ENCODE assay signal across 10 mouse cellular contexts in genomic region chr8:72655522-72655912, GRCm38 (mm10). TPM values are rescaled to one million over a fixed set of nuclear protein-coding genes. Genes with fewer than 3 reads are reported as not detected.
DNase-seq lines count a peak whose midpoint lies in the region; ATAC-seq and TF ChIP-seq lines count a peak whose summit lies in the region.
"Had no signal": no experiment of that assay in that cellular context is flagged by ENCODE, and none has a peak within 500 bp of the region (broad histone marks: within the 10 kb centered on the region; RNA-seq: fewer than 3 reads in every experiment).

No protein-coding gene starts in this region.

- H3K36me3 ChIP-seq in ES-E14 (ENCODE audit: control insufficient read depth, insufficient read depth, low read length, poor library complexity, severe bottlenecking): no peaks in the 10 kb centered on the region
- no peaks in the 10 kb centered on the region for H3K36me3 ChIP-seq in embryonic facial prominence, embryonic 12.5 days
- H3K36me3 ChIP-seq in hindbrain, embryonic 16.5 days (ENCODE audit: control insufficient read depth, insufficient read depth, low read length): no peaks in the 10 kb centered on the region
- H3K36me3 ChIP-seq in intestine, postnatal 0 days (ENCODE audit: control insufficient read depth, insufficient read depth): no peaks in the 10 kb centered on the region

- no peak overlapping the region for H3K4me2 ChIP-seq in embryonic facial prominence, embryonic 12.5 days (replicated peaks)
- no peak overlapping the region for H3K4me2 ChIP-seq in hindbrain, embryonic 16.5 days (ENCODE audit: low read length)
- no peak overlapping the region for H3K4me2 ChIP-seq in intestine, postnatal 0 days (replicated peaks; ENCODE audit: low read depth)

- no peaks in the 10 kb centered on the region for H3K27me3 ChIP-seq in embryonic facial prominence, embryonic 12.5 days
- H3K27me3 ChIP-seq in hindbrain, embryonic 16.5 days (replicated peaks; ENCODE audit: control insufficient read depth, insufficient read depth, low read length): no peaks in the 10 kb centered on the region
- no peaks in the 10 kb centered on the region for H3K27me3 ChIP-seq in intestine, postnatal 0 days (replicated peaks; ENCODE audit: control insufficient read depth, insufficient read depth, low read length)

- H3K9ac ChIP-seq in ES-E14 (ENCODE audit: insufficient read depth, low read depth, low read length, poor library complexity, severe bottlenecking): peak overlapping the region; percentile 56; the same call in 1 of the 2 replicates
- H3K9ac ChIP-seq in embryonic facial prominence, embryonic 12.5 days: no peak overlapping the region
- no peak overlapping the region for H3K9ac ChIP-seq in hindbrain, embryonic 16.5 days (ENCODE audit: low read depth, low read length)
- H3K9ac ChIP-seq in intestine, postnatal 0 days (ENCODE audit: low read depth, low read length): no peak overlapping the region

- H3K4me3 ChIP-seq in ES-E14 (ENCODE audit: insufficient read depth in 1 of 2, low read depth in 1 of 2, low read length in 2 of 2, poor library complexity in 1 of 2, severe bottlenecking in 1 of 2): no peak overlapping the region
- H3K4me3 ChIP-seq in embryonic facial prominence, embryonic 12.5 days: no peak overlapping the region
- H3K4me3 ChIP-seq in hindbrain, embryonic 16.5 days (ENCODE audit: low read length): no peak overlapping the region
- H3K4me3 ChIP-seq in intestine, postnatal 0 days (ENCODE audit: low read depth, low read length): no peak overlapping the region
- H3K4me3 ChIP-seq: erythroblast, embryonic 14.5 days had no signal

- no peak for DNase-seq in ES-E14 (ENCODE audit: low read depth, low spot score)
- peak; percentile 18 for DNase-seq in neural tube, embryonic 10.5 days (ENCODE audit: extremely low spot score, low spot score)
- no peak for DNase-seq in embryo, embryonic 10 days (ENCODE audit: low spot score)
- no peak for DNase-seq in frontal cortex, postnatal 14 days (ENCODE audit: low spot score in 2 of 2)

- H3K4me1 ChIP-seq in ES-E14 (ENCODE audit: control insufficient read depth in 2 of 2, insufficient read depth in 2 of 2, low read length in 2 of 2, poor library complexity in 1 of 2): peaks cover 0 to 9% of the 10 kb centered on the region in 2 experiments; a peak in 2 of 4 replicates
- H3K4me1 ChIP-seq in embryonic facial prominence, embryonic 12.5 days: peaks cover 11% of the 10 kb centered on the region; the same call in 1 of the 2 replicates
- H3K4me1 ChIP-seq in hindbrain, embryonic 16.5 days (ENCODE audit: control insufficient read depth, insufficient read depth, low read depth, low read length): peaks cover 6% of the 10 kb centered on the region; the same call in 1 of the 2 replicates
- H3K4me1 ChIP-seq in intestine, postnatal 0 days (replicated peaks; ENCODE audit: control insufficient read depth, insufficient read depth, low read length): no peaks in the 10 kb centered on the region

- no peak for TF ChIP-seq CTCF in intestine, postnatal 0 days (IDR thresholded peaks at IDR 0.05; ENCODE audit: low read depth)

- ATAC-seq in embryonic facial prominence, embryonic 12.5 days (ENCODE audit: insufficient number of reproducible peaks, insufficient read depth, low FRiP score, low TSS enrichment): 0 out of 2 replicates have a peak, but pooled peaks have one; percentile 31
- ATAC-seq in hindbrain, embryonic 16.5 days: peak; percentile 68
- ATAC-seq in intestine, postnatal 0 days: no peak

- H3K27ac ChIP-seq in ES-E14 (ENCODE audit: insufficient read depth, low read depth, low read length, poor library complexity, severe bottlenecking): peak overlapping the region; percentile 94
- peak overlapping the region; percentile 24; the same call in 1 of the 2 replicates for H3K27ac ChIP-seq in embryonic facial prominence, embryonic 12.5 days
- H3K27ac ChIP-seq in hindbrain, embryonic 16.5 days (ENCODE audit: low read depth, low read length): peak overlapping the region; percentile 77
- H3K27ac ChIP-seq in intestine, postnatal 0 days (ENCODE audit: low read depth, low read length): no peak overlapping the region
- H3K27ac ChIP-seq: kidney, postnatal 0 days had no signal

- H3K9me3 ChIP-seq in ES-E14 (ENCODE audit: control insufficient read depth, insufficient read depth, low read depth, low read length): no peaks in the 10 kb centered on the region
- no peaks in the 10 kb centered on the region for H3K9me3 ChIP-seq in embryonic facial prominence, embryonic 12.5 days
- H3K9me3 ChIP-seq in hindbrain, embryonic 16.5 days (ENCODE audit: control insufficient read depth, low read length): no peaks in the 10 kb centered on the region
- H3K9me3 ChIP-seq in intestine, postnatal 0 days (ENCODE audit: control insufficient read depth): no peaks in the 10 kb centered on the region

- in situ Hi-C loops in ES-E14 (cut with MboI; ENCODE audit: low sequenced_read_pairs in 2 of 2, unreplicated experiment in 2 of 2): no loop called here

- 64% methylated on average over 3 of the region's 3 CpGs for WGBS in embryonic facial prominence, embryonic 12.5 days
- 51% methylated on average over 3 of the region's 3 CpGs for WGBS in hindbrain, embryonic 16.5 days
- WGBS in intestine, postnatal 0 days: 73% methylated on average over 3 of the region's 3 CpGs

TF ChIP-seq in ES-E14, 5 proteins besides CTCF, POLR2A, EP300 and RAD21:
- TF ChIP-seq MAFK (IDR thresholded peaks at IDR 0.05; ENCODE audit: insufficient read depth, low read depth, low read length) (no peak), ZC3H11A (IDR thresholded peaks at IDR 0.05; ENCODE audit: borderline replicate concordance, low read depth, low read length) (no peak), CHD2 (IDR thresholded peaks at IDR 0.05; ENCODE audit: low read depth, low read length) (no peak)

RNA-seq across cellular contexts. Expression of gene Nwd1, which starts 9.0 kb away (rescaled TPM):
- total RNA-seq in ES-E14 (2012; rRNA removed): 0.26 and 0.76 TPM in 2 replicates
- polyA plus RNA-seq in embryonic facial prominence, embryonic 12.5 days (2016; fragmentation: Nextera tagmentation; extraction: Ambion mirVana): 0.05 and 0.13 TPM in 2 replicates
- polyA plus RNA-seq in hindbrain, embryonic 16.5 days (2015; fragmentation: Nextera tagmentation; extraction: Ambion mirVana): 3.5 and 3.6 TPM in 2 replicates
- polyA plus RNA-seq in intestine, postnatal 0 days (2015; fragmentation: Nextera tagmentation; extraction: Ambion mirVana): 0.03 and 0.07 TPM in 2 replicates
- total RNA-seq: liver, adult 2 months had no signal
- polyA plus RNA-seq: erythroblast, embryonic 14.5 days; kidney, postnatal 0 days; liver, adult 2 months had no signal
